Mouse (Mus musculus) pancreas, adult 10 weeks (tissue): Measurements from ENCODE around the gene Snrpg. TPM values are rescaled to one million over a fixed set of nuclear protein-coding genes. Genes with fewer than 3 reads are reported as not detected.

ENCODE experiments used
- polyA plus RNA-seq: library from polyadenylated mRNA; stranded (reverse); fragments of 350-450 nt; fragmentation: Illumina TruSeq; extraction: RNeasy Lipid Tissue Mini Kit (QIAGEN cat#74804); gene quantifications from one replicate; pipeline ENCODE4 v1.2.3, GENCODE M21; 2015; ENCODE audit warnings: low read depth, low replicate concordance; ENCODE audit not compliant: insufficient read depth

Snrpg gene
- 14.2 TPM for polyA plus RNA-seq

DNA sequence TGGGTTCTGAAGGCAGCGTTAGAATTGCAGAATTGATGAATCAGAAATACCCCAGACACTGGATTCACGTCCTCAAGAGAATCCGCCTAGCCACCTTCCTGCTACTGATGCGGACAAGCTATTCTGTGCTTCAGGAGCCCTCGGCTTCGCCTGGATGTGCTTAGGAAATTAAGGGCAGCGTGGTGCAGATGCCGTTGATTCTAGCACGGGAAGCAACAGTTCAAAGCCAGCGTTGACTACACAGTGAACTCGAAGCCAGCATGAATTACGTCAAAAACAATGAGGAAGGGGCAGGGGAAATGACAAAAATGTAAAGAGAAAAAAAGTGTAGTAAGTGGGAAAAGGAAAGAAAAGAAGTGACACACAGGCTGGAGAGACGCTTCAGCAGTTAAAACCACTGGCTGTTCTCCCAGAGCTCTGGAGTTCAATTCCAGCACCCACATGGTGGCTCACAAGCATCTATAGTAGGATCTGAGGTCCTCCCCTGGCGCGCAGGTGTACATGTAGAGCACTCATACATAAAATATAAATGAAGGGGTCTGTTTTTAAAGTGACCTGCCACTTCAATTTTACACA is at the start of gene Snrpg:
Gene Snrpg (plus strand): TSS at position 541 of the 576 bp plus-strand sequence.

DNA sequence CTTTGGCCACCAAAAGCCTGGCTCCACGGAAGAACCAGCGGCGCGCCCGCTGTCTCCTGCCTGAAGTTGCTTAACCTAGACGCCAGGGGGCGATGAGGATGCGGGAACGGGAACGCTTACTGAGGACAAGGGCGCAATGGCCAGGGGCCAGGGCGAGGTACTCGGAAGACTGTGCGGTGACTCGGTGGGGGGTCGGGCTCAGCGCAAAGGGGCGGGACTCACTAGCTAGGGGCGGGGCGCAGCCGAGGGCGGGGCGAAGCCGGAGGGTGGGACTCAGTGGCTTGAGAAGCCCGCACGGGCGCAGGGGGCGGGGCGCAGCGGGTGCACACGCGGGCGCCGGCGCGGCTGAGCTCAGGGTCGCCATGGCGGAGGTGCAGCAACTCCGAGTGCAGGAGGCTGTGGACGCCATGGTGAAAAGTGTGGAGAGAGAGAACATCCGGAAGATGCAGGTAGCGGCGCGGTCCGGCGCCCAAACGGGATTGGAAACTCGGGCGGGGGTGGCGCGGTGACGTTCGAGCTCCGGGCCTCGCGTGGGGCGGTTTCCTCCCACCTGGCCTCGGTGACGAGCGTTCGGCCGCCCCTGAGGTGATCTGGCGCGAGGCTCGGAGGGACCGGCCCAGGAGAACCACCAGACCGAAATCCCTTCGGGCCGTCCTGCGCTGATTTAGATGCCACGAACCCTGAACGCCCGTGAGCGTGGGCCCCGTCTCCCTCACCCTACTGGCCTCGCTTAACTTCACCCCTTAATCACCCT is 5.6 kb upstream of the Snrpg start, which contains the start of gene Fam136a:
Gene Fam136a (plus strand): TSS at position 276 of the 754 bp plus-strand sequence.

DNA sequence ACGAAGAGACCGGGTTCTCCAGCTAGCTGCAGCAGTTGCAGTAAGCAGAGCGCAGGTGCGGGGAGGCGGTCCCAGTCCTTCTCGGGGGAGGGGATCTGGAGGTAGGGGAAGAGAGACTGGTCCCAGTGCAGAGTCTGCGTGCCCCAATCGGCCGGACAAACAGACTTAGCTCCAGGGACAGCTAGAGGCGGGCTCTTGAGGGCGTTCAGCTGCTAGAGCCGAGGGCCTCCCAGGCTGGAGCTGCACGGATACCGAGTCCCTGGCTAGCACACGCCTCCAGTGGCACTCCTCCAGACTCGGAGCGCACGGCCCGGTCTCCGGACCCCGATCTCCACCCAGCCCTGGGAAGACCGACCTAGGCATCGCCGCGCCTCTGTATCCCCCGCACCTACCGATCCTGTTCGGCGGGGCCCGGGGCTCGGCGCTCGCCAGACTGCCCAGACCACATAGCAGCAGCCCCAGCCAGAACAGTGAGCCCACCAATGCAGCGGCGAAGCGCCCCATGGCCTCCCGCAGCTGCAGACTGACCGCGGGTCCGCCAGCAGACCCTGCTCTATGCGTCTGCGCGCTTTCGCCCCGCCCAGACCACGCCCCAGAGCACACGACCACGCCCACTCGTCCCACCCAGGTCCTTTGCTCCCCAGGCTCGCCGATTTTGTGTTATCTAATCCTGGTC is 25.6 kb downstream of the Snrpg start, which contains the start of gene Pcyox1:
Gene Pcyox1 (minus strand): TSS at position 574 of the 676 bp plus-strand sequence.

DNA sequence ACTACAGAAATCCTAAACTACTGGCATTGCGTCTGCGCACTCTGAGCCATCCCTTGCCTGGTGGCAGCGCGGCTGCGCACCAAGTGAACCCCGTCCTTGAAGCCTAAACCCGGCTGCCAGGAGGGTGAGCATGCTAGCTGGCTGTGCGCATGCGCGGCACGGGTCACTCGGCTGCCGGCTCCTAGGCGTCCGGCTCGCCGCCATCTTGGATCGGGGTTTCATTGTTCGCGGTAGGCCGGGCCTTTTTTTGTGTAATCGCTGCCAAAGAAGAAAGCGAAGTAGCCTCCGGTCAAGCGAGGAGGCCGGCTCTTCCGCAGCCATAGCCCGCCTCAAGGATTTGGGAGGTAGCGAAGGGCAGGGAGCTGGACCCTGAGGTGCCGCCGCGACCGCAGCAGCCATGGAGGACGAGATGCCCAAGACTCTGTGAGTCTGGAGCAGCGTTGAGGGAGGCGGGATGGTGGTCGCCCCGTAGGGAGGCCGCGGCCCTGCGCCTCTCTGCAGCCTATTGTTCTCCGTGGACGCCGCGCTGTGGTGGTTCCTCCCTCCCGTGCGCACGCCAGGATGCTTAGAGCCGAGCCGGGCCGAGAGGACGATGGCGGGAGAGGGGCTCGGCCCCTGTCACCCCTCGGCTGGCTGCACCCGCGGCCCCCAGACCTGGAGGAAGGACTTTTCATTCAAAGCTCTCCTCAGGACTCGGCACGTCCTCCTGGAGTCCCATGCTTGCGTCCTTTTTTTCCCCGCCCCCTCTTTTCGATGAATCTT is 33.2 kb downstream of the Snrpg start, which contains the start of gene Tia1:
Gene Tia1 (plus strand): TSS at position 120 of the 762 bp plus-strand sequence.

DNA sequence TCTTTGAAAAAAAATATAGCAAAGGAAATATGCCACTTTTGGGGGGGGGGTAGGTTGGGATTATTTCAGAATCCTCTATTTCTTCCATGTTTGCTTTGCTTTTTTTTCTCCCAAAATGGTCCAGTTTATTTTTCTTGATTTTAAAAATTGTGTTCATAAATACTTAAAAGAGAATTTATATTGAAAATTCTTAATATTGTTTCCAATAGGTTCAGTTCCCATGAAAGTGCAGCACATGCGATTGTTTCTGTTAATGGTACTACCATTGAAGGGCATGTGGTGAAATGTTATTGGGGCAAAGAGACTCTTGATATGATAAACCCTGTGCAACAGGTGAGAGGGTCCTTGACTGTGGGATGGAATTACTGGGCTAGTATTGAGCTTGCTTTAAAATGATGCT is 55.3 kb downstream of the Snrpg start, which contains the start of gene Gm44790:
Gene Gm44790 (plus strand): TSS at position 301 of the 400 bp plus-strand sequence.

Other genes starting within 250 kb of the Snrpg start
- 1.2 TPM for gene Tgfa, start 176.1 kb upstream of the Snrpg start, polyA plus RNA-seq
- 5.7 TPM for gene Fam136a, start 5.7 kb upstream of the Snrpg start, polyA plus RNA-seq
- 7.1 TPM for gene Pcyox1, start 25.9 kb downstream of the Snrpg start, polyA plus RNA-seq
- 15.8 TPM for gene Tia1, start 32.9 kb downstream of the Snrpg start, polyA plus RNA-seq
- gene Gm44790, start 55.4 kb downstream of the Snrpg start, polyA plus RNA-seq = not detected
- gene C87436, start 67.1 kb downstream of the Snrpg start, polyA plus RNA-seq = 6.1 TPM
- gene Pcbp1, start 155.0 kb downstream of the Snrpg start, polyA plus RNA-seq = 31.3 TPM